In genomic region chr6:29150001-29150400, GRCm38 (mm10) we compare ENCODE assay signal across 36 mouse cellular contexts. TPM values are rescaled to one million over a fixed set of nuclear protein-coding genes. Genes with fewer than 3 reads are reported as not detected.
"Had no signal": no experiment of that assay in that cellular context is flagged by ENCODE, and none has a peak within 500 bp of the region (broad histone marks: within the 10 kb centered on the region; RNA-seq: fewer than 3 reads in every experiment).

No protein-coding gene starts in this region.

- H3K27me3 ChIP-seq: limb, embryonic 12.5 days; limb, embryonic 13.5 days; limb, embryonic 15.5 days; liver, embryonic 12.5 days; liver, embryonic 13.5 days; liver, embryonic 15.5 days; lung, embryonic 15.5 days; megakaryocyte, embryonic 14.5 days; midbrain, embryonic 12.5 days; midbrain, embryonic 13.5 days; midbrain, embryonic 15.5 days; neural tube, embryonic 12.5 days had no signal

- H3K4me2 ChIP-seq: limb, embryonic 12.5 days; limb, embryonic 13.5 days; limb, embryonic 15.5 days; liver, embryonic 11.5 days; liver, embryonic 12.5 days; liver, embryonic 13.5 days; liver, embryonic 15.5 days; lung, embryonic 14.5 days; lung, embryonic 15.5 days; midbrain, embryonic 11.5 days; midbrain, embryonic 12.5 days; midbrain, embryonic 13.5 days; midbrain, embryonic 15.5 days; neural tube, embryonic 12.5 days had no signal

- H3K9ac ChIP-seq: limb, embryonic 12.5 days; limb, embryonic 13.5 days; limb, embryonic 15.5 days; liver, embryonic 12.5 days; liver, embryonic 13.5 days; liver, embryonic 14.5 days; liver, embryonic 15.5 days; liver, postnatal 0 days; lung, embryonic 14.5 days; lung, embryonic 15.5 days; midbrain, embryonic 12.5 days; midbrain, embryonic 13.5 days; midbrain, embryonic 15.5 days; neural tube, embryonic 12.5 days had no signal

- ATAC-seq: liver, embryonic 12.5 days; liver, postnatal 0 days; lung, postnatal 0 days; midbrain, embryonic 13.5 days; midbrain, embryonic 15.5 days; midbrain, embryonic 16.5 days had no signal

- H3K9me3 ChIP-seq: limb, embryonic 10.5 days; limb, embryonic 12.5 days; limb, embryonic 13.5 days; limb, embryonic 15.5 days; liver, embryonic 12.5 days; liver, embryonic 13.5 days; liver, embryonic 15.5 days; lung, embryonic 15.5 days; megakaryocyte, embryonic 14.5 days; midbrain, embryonic 10.5 days; midbrain, embryonic 12.5 days; midbrain, embryonic 13.5 days; midbrain, embryonic 15.5 days; neural tube, embryonic 12.5 days had no signal

- DNase-seq: left cerebral cortex, postnatal 4 days; liver; liver, embryonic 13.5 days; liver, postnatal 0 days; lung, adult 18-20 months; lung, adult 2 months; lung, embryonic 14.5 days; lung, postnatal 10 days; lung, postnatal 14 days; lung, postnatal 4 days; midbrain, embryonic 14.5 days had no signal

- H3K27ac ChIP-seq: limb, embryonic 10.5 days; limb, embryonic 12.5 days; limb, embryonic 13.5 days; limb, embryonic 15.5 days; liver, embryonic 12.5 days; liver, embryonic 13.5 days; liver, embryonic 14.5 days; liver, embryonic 15.5 days; lung, embryonic 15.5 days; macrophage; midbrain, embryonic 10.5 days; midbrain, embryonic 12.5 days; midbrain, embryonic 13.5 days; midbrain, embryonic 15.5 days; neural tube, embryonic 12.5 days had no signal

- H3K4me3 ChIP-seq: limb, embryonic 10.5 days; limb, embryonic 12.5 days; limb, embryonic 13.5 days; limb, embryonic 15.5 days; liver, embryonic 12.5 days; liver, embryonic 13.5 days; liver, embryonic 15.5 days; lung, embryonic 15.5 days; megakaryocyte, embryonic 14.5 days; midbrain, embryonic 10.5 days; midbrain, embryonic 12.5 days; midbrain, embryonic 13.5 days; midbrain, embryonic 15.5 days; myocyte; neural tube, embryonic 12.5 days had no signal

- H3K4me1 ChIP-seq: limb, embryonic 10.5 days; limb, embryonic 13.5 days; limb, embryonic 15.5 days; liver, embryonic 13.5 days; liver, embryonic 15.5 days; lung, embryonic 15.5 days; midbrain, embryonic 10.5 days; midbrain, embryonic 12.5 days; midbrain, embryonic 13.5 days; midbrain, embryonic 15.5 days; neural tube, embryonic 12.5 days had no signal

RNA-seq across cellular contexts. Expression of gene Prrt4, which starts 29.4 kb away (rescaled TPM):
- total RNA-seq: liver, adult 2 months; megakaryocyte progenitor cell, adult 5-6 weeks; megakaryocyte, adult 5-6 weeks; megakaryocyte-erythroid progenitor cell, adult 5-6 weeks; monocyte, adult 5-6 weeks had no signal
- polyA plus RNA-seq: liver, postnatal 0 days; macrophage had no signal
